Mouse (Mus musculus) stomach, embryonic 14.5 days (tissue): ENCODE data around the gene Gm21874. TPM values are rescaled to one million over a fixed set of nuclear protein-coding genes. Genes with fewer than 3 reads are reported as not detected.
"Not testable (repeated sequence)": the region's sequence is repeated elsewhere in the genome, so short reads cannot be mapped to it uniquely, and the experiment has no call there.

Experiments used
- ATAC-seq: fragments of 200-750 bp; cut with Nextera tagmentation; 2 replicates; pipeline ENCODE4 v1.8.0; 2017; ENCODE audit warnings: low read depth, moderate TSS enrichment; ENCODE audit not compliant: insufficient number of reproducible peaks, insufficient read depth, low FRiP score
- H3K27ac ChIP-seq: fragments of 300-500 bp; sonication (generic); 2 replicates; pipeline ENCODE4 v1.5.1; 2014; ENCODE audit warnings: mild to moderate bottlenecking, low read length, moderate library complexity, mixed read lengths
- H3K27me3 ChIP-seq: fragments of 300-500 bp; sonication (generic); 2 replicates; pipeline ENCODE4 v1.6.1; 2014; ENCODE audit warnings: low read length, control low read depth, mixed read lengths; ENCODE audit not compliant: control insufficient read depth, insufficient read depth
- H3K36me3 ChIP-seq: fragments of 300-500 bp; sonication (generic); 2 replicates; pipeline ENCODE4 v1.6.1; 2014; ENCODE audit warnings: mild to moderate bottlenecking, control low read depth, low read length, moderate library complexity, mixed read lengths; ENCODE audit not compliant: control insufficient read depth, insufficient read depth
- H3K4me1 ChIP-seq: fragments of 300-500 bp; sonication (generic); 2 replicates; pipeline ENCODE4 v1.6.1; 2014; ENCODE audit warnings: low read length, control low read depth, mixed read lengths; ENCODE audit not compliant: control insufficient read depth, insufficient read depth
- H3K4me2 ChIP-seq: fragments of 300-500 bp; sonication (generic); replicated peaks from 2 replicates; pipeline ENCODE4 v1.6.1; 2014; ENCODE audit warnings: low read depth, low read length, control low read depth
- H3K4me3 ChIP-seq: fragments of 300-500 bp; sonication (generic); 2 replicates; pipeline ENCODE4 v1.5.1; 2014; ENCODE audit warnings: low read depth, low read length, control low read depth
- H3K9ac ChIP-seq: fragments of 300-500 bp; sonication (generic); replicated peaks from 2 replicates; pipeline ENCODE4 v1.6.1; 2014; ENCODE audit warnings: low read depth, mild to moderate bottlenecking, control low read depth, low read length, moderate library complexity, mixed read lengths
- H3K9me3 ChIP-seq: fragments of 300-500 bp; sonication (generic); 2 replicates; pipeline ENCODE4 v1.6.1; 2016; ENCODE audit warnings: low read depth, low read length, control low read depth; ENCODE audit not compliant: control insufficient read depth
- polyA plus RNA-seq: library from polyadenylated mRNA; unstranded; fragments of >200 nt; fragmentation: Nextera tagmentation; extraction: Ambion mirVana; gene quantifications from 2 replicates; pipeline ENCODE4 v1.2.1, GENCODE M21; 2014

Gm21874 gene
- polyA plus RNA-seq: not detected in 2 replicates

- H3K4me1 ChIP-seq, ATAC-seq, H3K36me3 ChIP-seq, H3K27me3 ChIP-seq, H3K9me3 ChIP-seq, H3K4me2 ChIP-seq, H3K4me3 ChIP-seq, H3K9ac ChIP-seq, H3K27ac ChIP-seq: not testable (repeated sequence)
Observed at GRCm38 (mm10) chrY:9416048-9416447, at the start of gene Gm21874. Gene Gm21874, minus strand, starts transcription at chrY:9416148.

Other genes starting within 250 kb of the Gm21874 start
- not detected in 2 replicates for gene Gm21721, start 214.0 kb downstream of the Gm21874 start, polyA plus RNA-seq
- gene Gm21812, start 69.0 kb downstream of the Gm21874 start, polyA plus RNA-seq: not detected in 2 replicates